Mouse (Mus musculus): ENCODE results near the gene Zfp13.

DNA sequence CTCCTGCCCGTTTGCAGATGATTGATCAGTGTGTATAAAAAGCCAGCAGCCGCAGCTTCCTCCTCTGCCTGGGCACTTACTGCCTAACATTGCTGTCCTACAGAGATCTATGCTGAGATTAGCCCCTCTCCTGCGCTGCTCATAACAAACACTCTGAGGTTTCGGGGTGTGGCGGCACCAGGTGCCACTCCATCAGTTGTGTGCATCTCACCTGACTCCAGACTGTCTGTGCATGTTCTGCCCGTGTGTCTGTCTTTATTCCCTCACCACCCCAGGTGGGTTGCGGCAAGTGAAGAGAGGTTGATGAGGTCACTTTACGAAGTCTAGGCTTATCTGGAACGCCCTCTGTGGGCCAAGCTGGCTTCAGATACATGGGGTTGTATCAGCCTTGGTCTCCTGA lies 17.8 kb upstream of the Zfp13 start:
- TF ChIP-seq HCFC1 (IDR thresholded peaks at IDR 0.05; ENCODE audit: borderline replicate concordance, insufficient read depth, low read length) (no peak), CHD2 (IDR thresholded peaks at IDR 0.05; ENCODE audit: low read depth, low read length) (no peak)
